Mouse (Mus musculus): ENCODE results near the gene Mylk3. TPM values are rescaled to one million over a fixed set of nuclear protein-coding genes. Genes with fewer than 3 reads are reported as not detected.

Mylk3 gene
- polyA plus RNA-seq, 2 experiments, result 0.53 to 1.2 TPM

- H3K27ac ChIP-seq (replicated peaks; ENCODE audit: low read depth, low read length), result no peak overlapping the region
- H3K4me1 ChIP-seq (ENCODE audit: control insufficient read depth, insufficient read depth, low read length), result no peaks in the 10 kb centered on the region
- H3K4me2 ChIP-seq (replicated peaks; ENCODE audit: low read depth, low read length, severe bottlenecking), result no peak overlapping the region
- H3K9me3 ChIP-seq (ENCODE audit: control insufficient read depth, low read length), result no peaks in the 10 kb centered on the region
- H3K9ac ChIP-seq (ENCODE audit: low read depth, low read length, severe bottlenecking), result no peak overlapping the region
- no peak for TF ChIP-seq POLR2A (IDR thresholded peaks at IDR 0.05; ENCODE audit: borderline replicate concordance, extremely low read depth, insufficient read depth, insufficient read length)
- WGBS, result 61% methylated on average over 4 of the region's 4 CpGs
- DNase-seq (ENCODE audit: low spot score) (no peak), ATAC-seq (ENCODE audit: low FRiP score, low read depth) (no peak)
- no peaks in the 10 kb centered on the region for H3K36me3 ChIP-seq (ENCODE audit: control insufficient read depth, insufficient read depth, low read length)
- H3K27me3 ChIP-seq (ENCODE audit: control insufficient read depth, insufficient read depth, low read length), result no peaks in the 10 kb centered on the region
- no peak overlapping the region for H3K4me3 ChIP-seq (replicated peaks; ENCODE audit: low read length)
Observed at GRCm38 (mm10) chr8:85337681-85338080, 48.5 kb downstream of the Mylk3 start.

- DNase-seq (ENCODE audit: low spot score), result no peak
Observed at GRCm38 (mm10) chr8:85336211-85336933, 49.8 kb downstream of the Mylk3 start.

GRCm38 (mm10) chr8:85335105-85335504, 51.0 kb downstream of the Mylk3 start:
- no peak for TF ChIP-seq POLR2A (IDR thresholded peaks at IDR 0.05; ENCODE audit: borderline replicate concordance, extremely low read depth, insufficient read depth, insufficient read length)
- Histone ChIP-seq H3K27me3 (ENCODE audit: control insufficient read depth, insufficient read depth, low read length) (no peaks in the 10 kb centered on the region), H3K4me3 (replicated peaks; ENCODE audit: low read length) (no peak overlapping the region), H3K4me2 (replicated peaks; ENCODE audit: low read depth, low read length, severe bottlenecking) (no peak overlapping the region), H3K9me3 (ENCODE audit: control insufficient read depth, low read length) (no peaks in the 10 kb centered on the region), H3K36me3 (ENCODE audit: control insufficient read depth, insufficient read depth, low read length) (no peaks in the 10 kb centered on the region), H3K4me1 (ENCODE audit: control insufficient read depth, insufficient read depth, low read length) (no peaks in the 10 kb centered on the region), H3K9ac (ENCODE audit: low read depth, low read length, severe bottlenecking) (no peak overlapping the region), H3K27ac (replicated peaks; ENCODE audit: low read depth, low read length) (no peak overlapping the region)
- ATAC-seq (ENCODE audit: low FRiP score, low read depth) (no peak), DNase-seq (ENCODE audit: low spot score) (no peak)

More at GRCm38 (mm10) chr8:85336211-85336933, 49.8 kb downstream of the Mylk3 start:
- Histone ChIP-seq H3K9me3 (ENCODE audit: control insufficient read depth, low read length) (no peaks in the 10 kb centered on the region), H3K36me3 (ENCODE audit: control insufficient read depth, insufficient read depth, low read length) (no peaks in the 10 kb centered on the region), H3K27me3 (ENCODE audit: control insufficient read depth, insufficient read depth, low read length) (no peaks in the 10 kb centered on the region), H3K4me3 (replicated peaks; ENCODE audit: low read length) (no peak overlapping the region), H3K27ac (replicated peaks; ENCODE audit: low read depth, low read length) (no peak overlapping the region), H3K4me1 (ENCODE audit: control insufficient read depth, insufficient read depth, low read length) (no peaks in the 10 kb centered on the region), H3K4me2 (replicated peaks; ENCODE audit: low read depth, low read length, severe bottlenecking) (no peak overlapping the region), H3K9ac (ENCODE audit: low read depth, low read length, severe bottlenecking) (no peak overlapping the region)
- no peak for TF ChIP-seq POLR2A (IDR thresholded peaks at IDR 0.05; ENCODE audit: borderline replicate concordance, extremely low read depth, insufficient read depth, insufficient read length)
- 58% methylated on average over 6 of the region's 6 CpGs for WGBS
- no peak for ATAC-seq (ENCODE audit: low FRiP score, low read depth)

- Histone ChIP-seq H3K27ac (replicated peaks; ENCODE audit: low read depth, low read length) (no peak overlapping the region), H3K4me3 (replicated peaks; ENCODE audit: low read length) (no peak overlapping the region), H3K9ac (ENCODE audit: low read depth, low read length, severe bottlenecking) (no peak overlapping the region), H3K27me3 (ENCODE audit: control insufficient read depth, insufficient read depth, low read length) (no peaks in the 10 kb centered on the region), H3K4me2 (replicated peaks; ENCODE audit: low read depth, low read length, severe bottlenecking) (no peak overlapping the region), H3K4me1 (ENCODE audit: control insufficient read depth, insufficient read depth, low read length) (no peaks in the 10 kb centered on the region), H3K9me3 (ENCODE audit: control insufficient read depth, low read length) (no peaks in the 10 kb centered on the region), H3K36me3 (ENCODE audit: control insufficient read depth, insufficient read depth, low read length) (no peaks in the 10 kb centered on the region)
- DNase-seq (ENCODE audit: low spot score), result no peak
- WGBS, result 88% methylated on average over 1 of the region's 1 CpGs
- no peak for ATAC-seq (ENCODE audit: low FRiP score, low read depth)
- TF ChIP-seq POLR2A (IDR thresholded peaks at IDR 0.05; ENCODE audit: borderline replicate concordance, extremely low read depth, insufficient read depth, insufficient read length), result no peak
Observed at GRCm38 (mm10) chr8:85329506-85329905, 56.6 kb downstream of the Mylk3 start.

- 73% methylated on average over 9 of the region's 9 CpGs for WGBS
- H3K4me1 ChIP-seq (ENCODE audit: control insufficient read depth, insufficient read depth, low read length), result no peaks in the 10 kb centered on the region
- no peaks in the 10 kb centered on the region for H3K36me3 ChIP-seq (ENCODE audit: control insufficient read depth, insufficient read depth, low read length)
- H3K4me2 ChIP-seq (replicated peaks; ENCODE audit: low read depth, low read length, severe bottlenecking), result no peak overlapping the region
- no peak for TF ChIP-seq POLR2A (IDR thresholded peaks at IDR 0.05; ENCODE audit: borderline replicate concordance, extremely low read depth, insufficient read depth, insufficient read length)
- no peak overlapping the region for H3K27ac ChIP-seq (replicated peaks; ENCODE audit: low read depth, low read length)
- DNase-seq (ENCODE audit: low spot score), result no peak
- no peak overlapping the region for H3K4me3 ChIP-seq (replicated peaks; ENCODE audit: low read length)
- no peak for ATAC-seq (ENCODE audit: low FRiP score, low read depth)
- H3K9ac ChIP-seq (ENCODE audit: low read depth, low read length, severe bottlenecking), result no peak overlapping the region
- H3K9me3 ChIP-seq (ENCODE audit: control insufficient read depth, low read length), result no peaks in the 10 kb centered on the region
- H3K27me3 ChIP-seq (ENCODE audit: control insufficient read depth, insufficient read depth, low read length), result no peaks in the 10 kb centered on the region
Observed at GRCm38 (mm10) chr8:85327036-85327435, 59.1 kb downstream of the Mylk3 start.

Data from limb, embryonic 14.5 days (tissue).